Mouse (Mus musculus) olfactory bulb, adult 2 months (tissue): ENCODE measurements at regions not wholly inside any gene's neighbourhood (a gene's known extent, or its start where the extent isn't known, plus 50 kb on each side); places are given as distances from the start of the nearest gene placed in this dataset.

ENCODE experiments used
- CTCF ChIP-seq: fragments of 200-500 bp; IDR thresholded peaks from 2 replicates; pipeline ENCODE4 v1.5.1; 2012; ENCODE audit warnings: low read depth, mild to moderate bottlenecking, low read length, moderate library complexity; ENCODE audit not compliant: insufficient read depth
- POLR2A ChIP-seq: fragments of 200-500 bp; IDR thresholded peaks from 2 replicates; pipeline ENCODE4 v1.6.1; 2012; ENCODE audit warnings: mild to moderate bottlenecking, low read depth, low read length, moderate library complexity; ENCODE audit not compliant: insufficient read depth

DNA sequence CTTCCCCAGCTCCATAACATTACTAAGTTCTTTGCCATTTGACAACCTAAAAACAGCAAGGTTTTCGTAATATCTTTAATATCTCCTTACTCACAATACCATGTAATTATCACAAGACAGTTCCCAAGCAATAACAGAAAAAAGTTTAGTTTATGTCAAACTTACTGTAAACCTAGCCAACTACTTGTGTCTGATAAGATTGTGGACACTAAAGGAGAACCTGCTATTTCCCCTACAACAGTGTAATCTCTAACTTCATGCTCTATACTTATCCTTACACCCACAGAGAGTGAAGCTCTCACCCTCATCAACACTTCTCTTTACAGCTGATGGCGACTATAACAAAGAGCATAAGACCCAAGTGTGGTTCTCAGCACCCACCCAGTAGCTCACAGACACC is 69.8 kb upstream of the Ogfrl1 start:
- TF ChIP-seq POLR2A (no peak), CTCF (no peak)
